Mouse (Mus musculus): ENCODE measurements around the gene Ppan.

GRCm38 (mm10) chr9:20878710-20879065 lies 9.3 kb upstream of the Ppan start:
- TF ChIP-seq POLR2A (IDR thresholded peaks at IDR 0.05; ENCODE audit: insufficient read length, low read depth) (no peak), TCF3 (IDR thresholded peaks at IDR 0.05; ENCODE audit: insufficient read length, low read depth) (no peak), MAX (IDR thresholded peaks at IDR 0.05; ENCODE audit: low read depth) (no peak), MYOD1 (IDR thresholded peaks at IDR 0.05; ENCODE audit: control insufficient read depth in 1 of 3, insufficient read length in 2 of 3, low read depth in 2 of 3) (no peak), E2F4 (IDR thresholded peaks at IDR 0.05; ENCODE audit: insufficient read depth) (no peak), MYOG (IDR thresholded peaks at IDR 0.05; ENCODE audit: control insufficient read depth in 1 of 3, insufficient read depth in 1 of 3, insufficient read length in 2 of 3, low read depth in 2 of 3) (no peak), USF1 (IDR thresholded peaks at IDR 0.05; ENCODE audit: low read depth) (no peak), CEBPB (IDR thresholded peaks at IDR 0.05; ENCODE audit: insufficient read depth, poor library complexity, severe bottlenecking) (no peak)

Measured in myocyte (in vitro differentiated cells).